7 mouse cellular contexts compared by ENCODE assay signal in the genomic region with DNA sequence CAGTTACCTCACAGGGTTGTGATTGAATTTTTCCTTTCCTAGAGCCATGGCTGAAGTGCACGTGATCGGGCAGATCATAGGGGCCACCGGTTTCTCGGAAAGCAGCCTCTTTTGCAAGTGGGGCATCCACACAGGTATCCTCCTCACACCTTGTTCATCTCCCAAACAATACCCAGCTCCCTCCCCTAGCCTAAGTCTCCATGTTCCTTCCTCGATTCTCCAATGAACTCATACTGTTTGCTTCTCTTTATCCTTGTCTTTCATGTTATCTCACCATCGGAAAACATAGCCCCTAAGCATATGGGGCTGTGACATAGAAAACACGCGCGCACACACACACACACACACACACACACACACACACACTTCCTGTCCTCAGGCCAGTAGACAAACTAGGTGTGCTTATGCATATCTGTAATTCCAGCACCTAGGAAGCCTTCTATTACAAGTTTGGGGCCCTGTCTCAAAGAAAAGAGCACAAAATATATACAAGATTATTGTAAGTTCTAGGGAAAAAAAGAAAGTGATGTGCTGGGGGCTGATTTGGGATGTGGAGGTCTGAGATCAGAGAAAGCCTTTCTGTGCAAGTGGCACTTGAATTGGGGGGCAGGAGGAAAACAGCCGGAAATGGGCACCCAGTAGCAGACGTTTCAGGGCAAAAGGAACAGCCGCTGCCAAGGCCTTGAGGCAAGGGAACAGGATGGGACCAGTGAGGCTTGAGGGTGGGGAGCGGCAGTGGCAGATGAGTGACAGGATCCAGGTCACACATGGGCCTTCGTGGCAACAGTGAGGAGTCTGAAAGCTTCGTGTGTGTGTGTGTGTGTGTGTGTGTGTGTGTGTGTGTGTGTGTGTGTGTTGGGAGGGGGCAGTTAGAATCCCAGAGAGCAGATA. TPM values are rescaled to one million over a fixed set of nuclear protein-coding genes. Genes with fewer than 3 reads are reported as not detected.
A peak's percentile ranks its signal among the peaks of the same experiment; 100 is the strongest.
DNase-seq lines count a peak whose midpoint lies in the region; ATAC-seq and TF ChIP-seq lines count a peak whose summit lies in the region.

No protein-coding gene starts in this region.

- peak overlapping the region; percentile 99 for H3K27ac ChIP-seq in spleen, adult 2 months (ENCODE audit: insufficient read depth, low read length)
- H3K27ac ChIP-seq in heart, postnatal 0 days (ENCODE audit: low read depth) = peak overlapping the region; percentile 6; the same call in 1 of the 2 replicates
- peak overlapping the region; percentile 96 for H3K27ac ChIP-seq in midbrain, embryonic 13.5 days

- no peak for ATAC-seq in heart, postnatal 0 days (ENCODE audit: insufficient read depth, low read depth)
- no peak for ATAC-seq in midbrain, embryonic 13.5 days

- 6% methylated on average over 15 of the region's 15 CpGs for WGBS in spleen, adult 2 months
- 46% methylated on average over 14 of the region's 15 CpGs for WGBS in heart, postnatal 0 days
- WGBS in midbrain, embryonic 13.5 days = 67% methylated on average over 15 of the region's 15 CpGs

- H3K36me3 ChIP-seq in spleen, adult 2 months (ENCODE audit: control insufficient read depth, insufficient read depth, low read length) = no peaks in the 10 kb centered on the region
- H3K36me3 ChIP-seq in heart, postnatal 0 days (replicated peaks; ENCODE audit: control insufficient read depth, insufficient read depth, low read length) = no peaks in the 10 kb centered on the region
- H3K36me3 ChIP-seq in midbrain, embryonic 13.5 days = peaks cover 6% of the 10 kb centered on the region; the same call in 1 of the 2 replicates

- DNase-seq in spleen, adult 2 months (ENCODE audit: low read depth in 1 of 2, low spot score in 2 of 2) = peak in 1 of 2 experiments; percentile 37
- no peak for DNase-seq in spleen, postnatal 14 days (ENCODE audit: low spot score in 2 of 2)
- no peak for DNase-seq in heart, postnatal 0 days (ENCODE audit: low spot score)
- DNase-seq in adrenal gland, postnatal 10 days = no peak
- DNase-seq in gastrocnemius, postnatal 4 days (ENCODE audit: low spot score in 2 of 2) = no peak
- DNase-seq in testis, postnatal 10 days (ENCODE audit: low spot score) = no peak

- TF ChIP-seq POLR2A in spleen, adult 2 months (IDR thresholded peaks at IDR 0.05; ENCODE audit: low read depth, low read length) = no peak

- no peak for TF ChIP-seq CTCF in spleen, adult 2 months (IDR thresholded peaks at IDR 0.05; ENCODE audit: extremely low read depth, insufficient read depth, insufficient read length, insufficient replicate concordance)
- TF ChIP-seq CTCF in heart, postnatal 0 days (IDR thresholded peaks at IDR 0.05; ENCODE audit: low read depth) = no peak

- no peak overlapping the region for H3K9ac ChIP-seq in heart, postnatal 0 days (replicated peaks; ENCODE audit: low read depth, low read length)
- peak overlapping the region; percentile 70; the same call in 1 of the 2 replicates for H3K9ac ChIP-seq in midbrain, embryonic 13.5 days (replicated peaks)

- H3K27me3 ChIP-seq in spleen, adult 2 months (ENCODE audit: control insufficient read depth, insufficient read depth, low read length) = no peaks in the 10 kb centered on the region
- H3K27me3 ChIP-seq in heart, postnatal 0 days (ENCODE audit: control insufficient read depth, insufficient read depth, low read length) = no peaks in the 10 kb centered on the region
- peaks cover 33% of the 10 kb centered on the region for H3K27me3 ChIP-seq in midbrain, embryonic 13.5 days

- peak overlapping the region; percentile 65 for H3K4me2 ChIP-seq in heart, postnatal 0 days (ENCODE audit: low read depth, low read length)
- peak overlapping the region; percentile 61 for H3K4me2 ChIP-seq in midbrain, embryonic 13.5 days (replicated peaks)

- TF ChIP-seq EP300 in heart, postnatal 0 days (IDR thresholded peaks at IDR 0.05; ENCODE audit: low read depth) = no peak

- H3K4me1 ChIP-seq in spleen, adult 2 months (ENCODE audit: control insufficient read depth, insufficient read depth, insufficient read length) = peaks cover 43% of the 10 kb centered on the region
- peaks cover 13% of the 10 kb centered on the region; the same call in 1 of the 2 replicates for H3K4me1 ChIP-seq in heart, postnatal 0 days (ENCODE audit: control insufficient read depth, insufficient read depth)
- peaks cover 29% of the 10 kb centered on the region for H3K4me1 ChIP-seq in midbrain, embryonic 13.5 days (replicated peaks)

- peak overlapping the region; percentile 37; the same call in 1 of the 2 replicates for H3K4me3 ChIP-seq in spleen, adult 2 months (ENCODE audit: extremely low read depth, insufficient read depth, insufficient read length)
- peak overlapping the region; percentile 64 for H3K4me3 ChIP-seq in heart, postnatal 0 days (ENCODE audit: low read depth, low read length)
- H3K4me3 ChIP-seq in midbrain, embryonic 13.5 days (replicated peaks) = peak overlapping the region; percentile 60

- H3K9me3 ChIP-seq in heart, postnatal 0 days (replicated peaks; ENCODE audit: control insufficient read depth, low read length) = no peaks in the 10 kb centered on the region
- no peaks in the 10 kb centered on the region for H3K9me3 ChIP-seq in midbrain, embryonic 13.5 days

RNA-seq across cellular contexts. Expression of gene B9d2, which starts 1.0 kb away (rescaled TPM):
- polyA plus RNA-seq in spleen, adult 2 months (2012; rRNA removed) = 72.0 and 108 TPM in 2 replicates
- 5.0 and 11.4 TPM in 2 replicates for total RNA-seq in heart, postnatal 0 days (2014; rRNA removed; ENCODE audit: low replicate concordance)
- polyA plus RNA-seq in heart, postnatal 0 days (2015; fragmentation: Nextera tagmentation; extraction: Ambion mirVana) = 26.5 and 26.7 TPM in 2 replicates
- polyA plus RNA-seq in midbrain, embryonic 13.5 days (2015; fragmentation: Nextera tagmentation; extraction: Ambion mirVana) = 40.3 and 41.4 TPM in 2 replicates
- total RNA-seq in adrenal gland, postnatal 10 days (2021) = 10 to 100 TPM; 15.7 to 19.0 TPM
- 10 to 100 TPM; 12.1 to 12.9 TPM for total RNA-seq in gastrocnemius, postnatal 4 days (2021)

RNA-seq across cellular contexts. Expression of gene Tgfb1, which starts 5.2 kb away (rescaled TPM):
- 152 and 179 TPM in 2 replicates for polyA plus RNA-seq in spleen, adult 2 months (2012; rRNA removed)
- 10.4 and 10.7 TPM in 2 replicates for total RNA-seq in heart, postnatal 0 days (2014; rRNA removed; ENCODE audit: low replicate concordance)
- polyA plus RNA-seq in heart, postnatal 0 days (2015; fragmentation: Nextera tagmentation; extraction: Ambion mirVana) = 2.6 TPM in 2 replicates
- 0.59 and 1.2 TPM in 2 replicates for polyA plus RNA-seq in midbrain, embryonic 13.5 days (2015; fragmentation: Nextera tagmentation; extraction: Ambion mirVana)
- 10 to 100 TPM; 48.7 to 49.6 TPM for total RNA-seq in adrenal gland, postnatal 10 days (2021)
- total RNA-seq in gastrocnemius, postnatal 4 days (2021) = 10 to 100 TPM; 21.4 to 24.6 TPM

RNA-seq across cellular contexts. Expression of gene Tmem91, which starts 6.6 kb away (rescaled TPM):
- polyA plus RNA-seq in spleen, adult 2 months (2012; rRNA removed) = 0.35 and 0.61 TPM in 2 replicates
- not detected in 2 replicates for total RNA-seq in heart, postnatal 0 days (2014; rRNA removed; ENCODE audit: low replicate concordance)
- 0.77 and 1.2 TPM in 2 replicates for polyA plus RNA-seq in heart, postnatal 0 days (2015; fragmentation: Nextera tagmentation; extraction: Ambion mirVana)
- polyA plus RNA-seq in midbrain, embryonic 13.5 days (2015; fragmentation: Nextera tagmentation; extraction: Ambion mirVana) = 8.8 and 9.7 TPM in 2 replicates
- 1 to 10 TPM in 1 of 2 experiments, under 1 TPM in 1; 0.90 to 1.9 TPM for total RNA-seq in adrenal gland, postnatal 10 days (2021)
- not detected for total RNA-seq in gastrocnemius, postnatal 4 days (2021)

RNA-seq across cellular contexts. Expression of gene Exosc5, which starts 22.6 kb away (rescaled TPM):
- 79.5 and 111 TPM in 2 replicates for polyA plus RNA-seq in spleen, adult 2 months (2012; rRNA removed)
- 20.1 and 20.3 TPM in 2 replicates for total RNA-seq in heart, postnatal 0 days (2014; rRNA removed; ENCODE audit: low replicate concordance)
- polyA plus RNA-seq in heart, postnatal 0 days (2015; fragmentation: Nextera tagmentation; extraction: Ambion mirVana) = 27.7 and 28.2 TPM in 2 replicates
- 44.2 and 44.8 TPM in 2 replicates for polyA plus RNA-seq in midbrain, embryonic 13.5 days (2015; fragmentation: Nextera tagmentation; extraction: Ambion mirVana)
- 10 to 100 TPM; 45.3 to 50.6 TPM for total RNA-seq in adrenal gland, postnatal 10 days (2021)
- 10 to 100 TPM; 24.5 to 25.7 TPM for total RNA-seq in gastrocnemius, postnatal 4 days (2021)

RNA-seq across cellular contexts. Expression of gene Bckdha, which starts 22.8 kb away (rescaled TPM):
- polyA plus RNA-seq in spleen, adult 2 months (2012; rRNA removed) = 81.4 and 108 TPM in 2 replicates
- total RNA-seq in heart, postnatal 0 days (2014; rRNA removed; ENCODE audit: low replicate concordance) = 146 and 154 TPM in 2 replicates
- polyA plus RNA-seq in heart, postnatal 0 days (2015; fragmentation: Nextera tagmentation; extraction: Ambion mirVana) = 89.5 and 100 TPM in 2 replicates
- 47.9 and 50.5 TPM in 2 replicates for polyA plus RNA-seq in midbrain, embryonic 13.5 days (2015; fragmentation: Nextera tagmentation; extraction: Ambion mirVana)
- 100 to 1,000 TPM; 251 to 252 TPM for total RNA-seq in adrenal gland, postnatal 10 days (2021)
- total RNA-seq in gastrocnemius, postnatal 4 days (2021) = 10 to 100 TPM; 55.6 to 55.8 TPM

Comparison
In these comparisons a context has a peak if more than half of its experiments do, and no peak if none do; other contexts are left out.
1. H3K27ac ChIP-seq: peak in every context shown above with its lines; median percentile 99 in spleen, adult 2 months; 96 in midbrain, embryonic 13.5 days; 6 in heart, postnatal 0 days.